Mouse (Mus musculus) hindbrain, embryonic 15.5 days (tissue): ENCODE measurements at regions not wholly inside any gene's neighbourhood (a gene's known extent, or its start where the extent isn't known, plus 50 kb on each side); places are given as distances from the start of the nearest gene placed in this dataset.
"Not testable (repeated sequence)": the region's sequence is repeated elsewhere in the genome, so short reads cannot be mapped to it uniquely, and the experiment has no call there.

Experiments used
- ATAC-seq: fragments of 200-750 bp; cut with Nextera tagmentation; 2 replicates; pipeline ENCODE4 v1.8.0; 2017; ENCODE audit warnings: low read depth, moderate number of reproducible peaks, moderate TSS enrichment; ENCODE audit not compliant: low FRiP score
- H3K27ac ChIP-seq: fragments of 300-500 bp; sonication (generic); replicated peaks from 2 replicates; pipeline ENCODE4 v1.5.1; 2015; ENCODE audit warnings: mild to moderate bottlenecking, inconsistent platforms
- H3K27me3 ChIP-seq: fragments of 300-500 bp; sonication (generic); 2 replicates; pipeline ENCODE4 v1.6.1; 2015; ENCODE audit warnings: control low read depth, inconsistent platforms
- H3K36me3 ChIP-seq: fragments of 300-500 bp; sonication (generic); 2 replicates; pipeline ENCODE4 v1.6.1; 2015; ENCODE audit warnings: control low read depth, inconsistent platforms
- H3K4me1 ChIP-seq: fragments of 300-500 bp; sonication (generic); replicated peaks from 2 replicates; pipeline ENCODE4 v1.6.1; 2015; ENCODE audit warnings: control low read depth, inconsistent platforms
- H3K4me2 ChIP-seq: fragments of 300-500 bp; sonication (generic); 2 replicates; pipeline ENCODE4 v1.6.1; 2015; ENCODE audit warnings: moderate library complexity, mild to moderate bottlenecking, inconsistent platforms
- H3K4me3 ChIP-seq: fragments of 300-500 bp; sonication (generic); 2 replicates; pipeline ENCODE4 v1.5.1; 2015; ENCODE audit warnings: mild to moderate bottlenecking, inconsistent platforms
- H3K9ac ChIP-seq: fragments of 300-500 bp; sonication (generic); 2 replicates; pipeline ENCODE4 v1.6.1; 2015; ENCODE audit warnings: inconsistent platforms
- H3K9me3 ChIP-seq: fragments of 300-500 bp; sonication (generic); 2 replicates; pipeline ENCODE4 v1.6.1; 2016; ENCODE audit warnings: control low read depth, inconsistent platforms
- WGBS: fragments of 180-500 bp; shearing (Covaris S2); methylation state at CpG from one replicate; pipeline ENCODE4 v1.1.7; 2015; 5-methylcytosine and 5-hydroxymethylcytosine counted together

DNA sequence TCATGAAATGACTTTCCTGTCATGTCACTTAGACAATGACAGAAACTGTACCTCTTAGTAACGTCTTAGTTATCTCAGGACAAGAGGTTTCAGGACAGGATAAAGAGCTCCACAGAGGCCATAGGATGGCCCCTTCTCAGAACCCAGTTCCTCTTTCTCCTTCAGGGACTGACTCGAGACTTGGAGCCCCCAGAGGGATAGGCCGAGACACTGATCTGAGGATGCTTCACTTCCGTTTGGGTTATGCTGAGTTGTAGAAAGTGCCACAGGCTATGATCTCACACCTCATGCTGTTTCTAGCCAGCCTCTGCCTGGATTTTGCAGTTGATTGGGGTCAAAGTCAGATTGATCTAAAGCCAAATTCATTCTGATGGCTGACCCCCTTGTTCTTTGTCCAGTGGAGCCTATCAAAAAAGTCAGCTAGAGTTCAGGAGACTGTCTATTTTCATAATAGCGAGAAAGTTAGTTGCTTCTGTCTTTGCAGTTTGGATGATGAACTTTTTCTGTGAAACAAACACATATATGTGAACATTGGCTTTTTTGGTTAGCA, 70.7 kb downstream of the Sult3a2 start:
- H3K27ac ChIP-seq, result no peak overlapping the region
- no peaks in the 10 kb centered on the region for H3K36me3 ChIP-seq
- ATAC-seq, result no peak
- no peaks in the 10 kb centered on the region for H3K27me3 ChIP-seq
- WGBS, result 83% methylated on average over 5 of the region's 5 CpGs
- no peak overlapping the region for H3K4me2 ChIP-seq
- H3K9me3 ChIP-seq, result no peaks in the 10 kb centered on the region
- no peak overlapping the region for H3K9ac ChIP-seq
- no peak overlapping the region for H3K4me3 ChIP-seq
- no peaks in the 10 kb centered on the region for H3K4me1 ChIP-seq

DNA sequence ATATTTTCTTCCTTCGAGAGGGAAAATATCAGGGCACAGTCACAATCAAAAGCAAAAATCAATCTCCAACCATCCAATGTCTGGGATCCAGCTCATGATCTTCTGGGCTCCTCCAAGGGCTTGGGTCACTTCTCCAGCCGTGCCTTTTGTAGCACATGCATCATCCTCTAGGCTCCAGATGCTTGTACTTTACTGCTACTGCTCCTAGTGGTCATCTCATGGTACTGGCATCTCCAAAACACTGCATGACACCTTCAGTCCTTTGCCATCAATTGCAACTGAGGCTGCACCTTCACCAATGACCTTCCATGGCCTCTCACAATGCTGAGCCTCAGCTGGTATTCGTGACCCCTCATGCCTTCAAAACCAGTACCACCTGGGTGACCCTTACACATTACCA, 77.8 kb downstream of the Sult3a2 start:
- not testable (repeated sequence) for H3K27ac ChIP-seq, H3K4me3 ChIP-seq, ATAC-seq, H3K36me3 ChIP-seq, H3K9ac ChIP-seq, H3K9me3 ChIP-seq, H3K4me2 ChIP-seq, H3K27me3 ChIP-seq, H3K4me1 ChIP-seq
- 81% methylated on average over 3 of the region's 3 CpGs for whole genome bisulfite sequencing

DNA sequence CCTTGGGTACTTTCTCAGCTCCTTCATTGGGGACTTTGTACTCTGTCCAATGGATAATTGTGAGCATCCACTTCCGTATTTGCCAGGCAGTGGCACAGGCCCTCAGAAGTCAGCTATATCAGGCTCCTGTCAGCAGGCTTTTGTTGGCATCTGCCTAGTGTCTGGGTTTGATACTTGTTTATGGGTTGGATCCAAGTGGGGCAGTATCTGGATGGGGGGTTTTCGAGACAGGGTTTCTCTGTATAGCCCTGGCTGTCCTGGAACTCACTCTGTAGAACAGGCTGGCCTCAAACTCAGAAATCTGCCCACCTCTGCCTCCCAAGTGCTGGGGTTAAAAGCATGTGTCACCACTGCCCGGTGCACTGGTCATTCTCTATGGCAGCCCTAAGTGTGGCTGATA, 79.7 kb upstream of the Clvs2 start:
- H3K4me1 ChIP-seq, H3K9ac ChIP-seq, H3K27me3 ChIP-seq, H3K27ac ChIP-seq, H3K4me2 ChIP-seq, H3K36me3 ChIP-seq, ATAC-seq, H3K4me3 ChIP-seq, H3K9me3 ChIP-seq: not testable (repeated sequence)
- WGBS, result 90% methylated on average over 3 of the region's 3 CpGs

DNA sequence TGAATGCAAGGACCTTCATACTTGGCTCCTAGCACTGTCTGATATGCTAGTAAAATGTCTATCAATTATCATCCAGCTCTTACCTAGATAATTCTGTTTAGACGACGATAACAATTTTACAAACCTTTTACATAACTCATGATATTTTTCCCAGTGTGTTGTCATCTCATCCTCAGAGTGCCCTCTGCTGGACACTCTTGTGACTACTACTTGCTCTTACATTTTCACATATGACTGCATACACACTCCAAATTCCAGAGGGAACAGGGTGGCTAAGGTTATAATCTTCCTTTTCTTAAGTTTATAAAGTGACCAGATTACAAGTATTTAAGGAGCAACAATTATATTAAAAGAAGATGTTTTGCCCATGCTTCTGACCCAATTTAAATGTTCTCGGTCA, 78.9 kb upstream of the Clvs2 start:
- Histone ChIP-seq H3K4me3 (no peak overlapping the region), H3K9me3 (no peaks in the 10 kb centered on the region), H3K27ac (no peak overlapping the region), H3K9ac (no peak overlapping the region), H3K4me2 (no peak overlapping the region), H3K4me1 (no peaks in the 10 kb centered on the region), H3K36me3 (no peaks in the 10 kb centered on the region), H3K27me3 (no peaks in the 10 kb centered on the region)
- WGBS, result 46% methylated on average over 3 of the region's 3 CpGs
- ATAC-seq, result 0 out of 2 replicates have a peak, but pooled peaks have one; percentile 61
